Mouse (Mus musculus): ENCODE measurements around the gene Mbd5. TPM values are rescaled to one million over a fixed set of nuclear protein-coding genes. Genes with fewer than 3 reads are reported as not detected.
A peak's percentile ranks its signal among the peaks of the same experiment; 100 is the strongest.
"Not testable (repeated sequence)": the region's sequence is repeated elsewhere in the genome, so short reads cannot be mapped to it uniquely, and the experiment has no call there.

Gene Mbd5
- polyA plus RNA-seq, 1 experiment from 2014 or later = 37.0 TPM

GRCm38 (mm10) chr2:49190984-49191383 is 241.7 kb downstream of the Mbd5 start:
- no peak for ATAC-seq (ENCODE audit: low FRiP score)
- H3K9me3 ChIP-seq = no peaks in the 10 kb centered on the region
- no peak overlapping the region for H3K27ac ChIP-seq
- no peaks in the 10 kb centered on the region for H3K4me1 ChIP-seq
- H3K27me3 ChIP-seq = no peaks in the 10 kb centered on the region
- H3K4me2 ChIP-seq = no peak overlapping the region
- H3K9ac ChIP-seq = no peak overlapping the region
- H3K36me3 ChIP-seq (replicated peaks) = no peaks in the 10 kb centered on the region
- WGBS = 79% methylated on average over 2 of the region's 2 CpGs
- H3K4me3 ChIP-seq (replicated peaks) = no peak overlapping the region

- Histone ChIP-seq H3K9ac (no peak overlapping the region), H3K4me3 (replicated peaks) (no peak overlapping the region), H3K4me1 (no peaks in the 10 kb centered on the region), H3K4me2 (no peak overlapping the region), H3K9me3 (no peaks in the 10 kb centered on the region), H3K27me3 (no peaks in the 10 kb centered on the region), H3K36me3 (replicated peaks) (no peaks in the 10 kb centered on the region), H3K27ac (no peak overlapping the region)
- no peak for ATAC-seq (ENCODE audit: low FRiP score)
- WGBS = 94% methylated on average over 3 of the region's 3 CpGs
Measured at GRCm38 (mm10) chr2:49191695-49192094, 242.4 kb downstream of the Mbd5 start.

DNA sequence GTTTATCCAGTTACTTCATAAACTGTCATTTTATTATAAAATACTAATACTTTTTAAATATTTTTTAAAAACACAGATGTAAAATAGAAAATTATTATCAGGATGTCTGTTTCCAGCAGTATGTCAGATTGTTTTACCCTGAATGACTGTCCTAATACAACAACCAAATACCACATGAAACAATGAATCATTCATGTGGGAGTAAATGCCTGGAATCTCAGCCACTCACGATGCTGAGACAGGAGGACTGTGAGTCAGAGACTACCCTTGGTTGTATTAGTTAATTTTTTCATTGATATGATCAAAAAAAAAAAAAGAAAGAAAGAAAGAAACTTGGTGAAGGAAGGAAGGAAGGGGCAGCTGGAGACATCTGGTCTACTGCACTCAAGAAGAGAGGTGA is 254.8 kb downstream of the Mbd5 start:
- H3K4me1 ChIP-seq = no peaks in the 10 kb centered on the region
- WGBS = 73% methylated on average over 1 of the region's 1 CpGs
- no peaks in the 10 kb centered on the region for H3K9me3 ChIP-seq
- no peak overlapping the region for H3K4me3 ChIP-seq (replicated peaks)
- H3K9ac ChIP-seq = no peak overlapping the region
- no peaks in the 10 kb centered on the region for H3K27me3 ChIP-seq
- H3K36me3 ChIP-seq (replicated peaks) = no peaks in the 10 kb centered on the region
- H3K4me2 ChIP-seq = no peak overlapping the region
- ATAC-seq (ENCODE audit: low FRiP score) = no peak
- H3K27ac ChIP-seq = no peak overlapping the region

DNA sequence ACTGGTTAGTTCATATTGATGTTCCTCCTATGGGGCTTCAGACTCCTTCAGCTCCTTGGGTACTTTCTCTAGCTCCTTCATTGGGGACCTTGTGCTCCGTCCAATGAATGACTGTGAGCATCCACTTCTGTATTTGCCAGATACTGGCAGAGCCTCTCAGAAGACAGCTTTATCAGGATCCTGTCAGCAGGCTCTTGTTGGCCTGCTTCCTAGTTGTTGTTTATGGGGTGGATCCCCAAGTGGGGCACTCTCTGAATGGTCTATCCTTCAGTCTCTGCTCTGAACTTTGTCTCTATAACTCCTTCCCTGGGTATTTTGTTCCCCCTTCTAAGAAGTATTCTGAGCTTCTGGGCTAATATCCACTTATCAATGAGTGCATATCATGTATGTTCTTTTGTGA is 256.4 kb downstream of the Mbd5 start:
- not testable (repeated sequence) for H3K27ac ChIP-seq; H3K4me3 ChIP-seq (replicated peaks); ATAC-seq (ENCODE audit: low FRiP score); H3K9ac ChIP-seq; H3K4me1 ChIP-seq; H3K36me3 ChIP-seq (replicated peaks); H3K4me2 ChIP-seq; H3K9me3 ChIP-seq; H3K27me3 ChIP-seq
- WGBS = 96% methylated on average over 1 of the region's 1 CpGs

DNA sequence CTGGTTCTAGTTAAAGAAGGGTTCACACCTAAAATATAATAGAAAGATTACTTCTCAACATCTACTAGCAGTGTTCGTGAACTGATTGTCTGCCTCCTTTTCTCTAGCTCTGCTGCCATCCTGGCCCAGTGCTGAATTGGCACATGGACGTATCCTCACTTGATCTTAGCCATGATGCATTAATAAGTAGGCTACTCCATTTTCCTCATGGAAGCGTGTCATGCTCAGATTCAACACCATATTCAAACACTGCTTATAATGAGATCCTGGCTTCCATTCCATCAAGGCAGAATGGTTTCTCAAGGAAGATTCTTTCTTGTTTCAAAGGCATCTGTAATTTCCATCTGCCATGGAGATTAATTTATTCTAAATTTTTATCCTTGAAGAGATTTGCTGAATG is 260.0 kb downstream of the Mbd5 start:
- no peaks in the 10 kb centered on the region for H3K4me1 ChIP-seq
- ATAC-seq (ENCODE audit: low FRiP score) = no peak
- 87% methylated on average over 3 of the region's 3 CpGs for WGBS
- no peaks in the 10 kb centered on the region for H3K27me3 ChIP-seq
- no peaks in the 10 kb centered on the region for H3K36me3 ChIP-seq (replicated peaks)
- H3K4me2 ChIP-seq = no peak overlapping the region
- no peaks in the 10 kb centered on the region for H3K9me3 ChIP-seq
- H3K27ac ChIP-seq = no peak overlapping the region
- no peak overlapping the region for H3K4me3 ChIP-seq (replicated peaks)
- H3K9ac ChIP-seq = no peak overlapping the region

DNA sequence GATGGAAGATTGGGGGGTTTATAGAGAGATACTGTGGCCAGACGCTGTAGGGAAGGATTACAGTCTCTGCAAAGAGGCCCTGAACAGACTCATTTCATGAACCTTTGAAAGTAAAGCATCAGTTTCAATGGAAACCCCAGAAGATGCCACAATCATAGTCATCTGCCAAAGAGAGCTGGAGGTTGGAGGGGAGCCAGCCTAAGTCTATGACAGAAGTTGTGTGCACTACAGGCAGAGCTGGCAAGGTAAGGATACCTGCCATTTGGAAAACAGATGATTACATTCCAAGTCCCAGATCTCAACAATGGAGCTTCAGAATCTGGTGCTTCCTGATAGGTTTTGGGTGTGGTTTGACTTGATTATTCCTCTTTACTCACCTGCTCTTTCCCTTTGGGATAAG is 261.1 kb downstream of the Mbd5 start:
- H3K27me3 ChIP-seq = no peaks in the 10 kb centered on the region
- no peak overlapping the region for H3K4me3 ChIP-seq (replicated peaks)
- 93% methylated on average over 1 of the region's 1 CpGs for WGBS
- no peak for ATAC-seq (ENCODE audit: low FRiP score)
- no peaks in the 10 kb centered on the region for H3K36me3 ChIP-seq (replicated peaks)
- no peak overlapping the region for H3K27ac ChIP-seq
- no peak overlapping the region for H3K4me2 ChIP-seq
- H3K9ac ChIP-seq = no peak overlapping the region
- no peaks in the 10 kb centered on the region for H3K4me1 ChIP-seq
- no peaks in the 10 kb centered on the region for H3K9me3 ChIP-seq

GRCm38 (mm10) chr2:49229725-49230124 is 280.4 kb downstream of the Mbd5 start:
- Histone ChIP-seq H3K36me3 (replicated peaks) (no peaks in the 10 kb centered on the region), H3K27ac (no peak overlapping the region), H3K4me3 (replicated peaks) (no peak overlapping the region), H3K9ac (no peak overlapping the region), H3K9me3 (no peaks in the 10 kb centered on the region), H3K4me1 (no peaks in the 10 kb centered on the region), H3K4me2 (no peak overlapping the region), H3K27me3 (no peaks in the 10 kb centered on the region)
- no peak for ATAC-seq (ENCODE audit: low FRiP score)

DNA sequence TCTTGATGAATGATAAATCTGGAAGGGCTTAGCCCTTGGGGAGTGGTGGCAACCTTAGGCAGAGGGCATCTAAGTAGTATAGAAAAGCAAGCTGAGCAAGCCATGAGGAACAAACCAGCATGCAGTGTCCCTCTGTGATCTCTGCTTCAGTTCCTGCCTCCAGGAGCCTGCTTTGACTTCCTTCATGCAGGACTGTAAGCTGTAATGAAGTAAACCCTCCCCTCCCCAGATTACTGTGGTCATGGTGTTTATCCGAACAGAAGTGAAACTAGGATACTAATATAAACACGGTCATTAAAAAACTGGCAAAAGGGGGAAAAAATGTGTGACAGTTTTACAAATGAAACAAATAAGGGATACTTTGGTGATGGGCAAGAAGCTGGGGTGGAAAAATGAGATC is 284.8 kb downstream of the Mbd5 start:
- H3K9me3 ChIP-seq = no peaks in the 10 kb centered on the region
- no peak overlapping the region for H3K27ac ChIP-seq
- 86% methylated on average over 2 of the region's 2 CpGs for WGBS
- no peak overlapping the region for H3K4me3 ChIP-seq (replicated peaks)
- H3K4me1 ChIP-seq = no peaks in the 10 kb centered on the region
- no peak overlapping the region for H3K4me2 ChIP-seq
- H3K36me3 ChIP-seq (replicated peaks) = no peaks in the 10 kb centered on the region
- no peak for ATAC-seq (ENCODE audit: low FRiP score)
- H3K9ac ChIP-seq = no peak overlapping the region
- H3K27me3 ChIP-seq = no peaks in the 10 kb centered on the region

GRCm38 (mm10) chr2:49241715-49242114 is 292.4 kb downstream of the Mbd5 start:
- WGBS = 91% methylated on average over 4 of the region's 4 CpGs
- Histone ChIP-seq H3K9me3 (no peaks in the 10 kb centered on the region), H3K4me1 (no peaks in the 10 kb centered on the region), H3K27me3 (no peaks in the 10 kb centered on the region), H3K27ac (no peak overlapping the region), H3K4me3 (replicated peaks) (no peak overlapping the region), H3K36me3 (replicated peaks) (no peaks in the 10 kb centered on the region), H3K4me2 (no peak overlapping the region), H3K9ac (no peak overlapping the region)
- ATAC-seq (ENCODE audit: low FRiP score) = no peak

DNA sequence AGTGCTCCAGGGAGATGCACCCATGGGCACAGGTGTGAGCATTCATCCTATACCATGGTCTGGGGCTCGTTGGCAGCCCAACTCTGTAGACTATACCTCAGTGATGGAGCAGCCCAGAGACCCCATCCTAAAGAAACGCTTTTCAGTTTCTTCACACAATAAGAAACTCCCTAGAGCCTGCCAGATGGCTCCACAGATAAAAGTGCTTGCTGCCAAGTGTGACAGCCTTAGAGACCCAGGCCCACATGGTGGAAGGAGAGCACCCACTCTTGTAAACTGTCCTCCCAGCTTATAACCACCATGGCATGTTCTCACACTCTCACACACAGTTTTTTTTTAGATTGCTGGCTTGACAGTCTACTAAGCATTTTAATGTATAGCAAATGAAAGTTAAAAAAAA is 314.8 kb downstream of the Mbd5 start:
- ATAC-seq (ENCODE audit: low FRiP score) = no peak
- no peaks in the 10 kb centered on the region for H3K36me3 ChIP-seq (replicated peaks)
- 62% methylated on average over 2 of the region's 2 CpGs for WGBS

GRCm38 (mm10) chr2:49272295-49272967 is 323.1 kb downstream of the Mbd5 start:
- Histone ChIP-seq H3K4me2 (peak overlapping the region; percentile 29), H3K36me3 (replicated peaks) (0 out of 2 replicates have a peak, but pooled peaks cover under 1% of the 10 kb centered on the region), H3K27me3 (no peaks in the 10 kb centered on the region), H3K4me1 (peaks cover 11% of the 10 kb centered on the region), H3K27ac (peak overlapping the region; percentile 42; the same call in 1 of the 2 replicates), H3K9ac (no peak overlapping the region), H3K4me3 (replicated peaks) (no peak overlapping the region), H3K9me3 (no peaks in the 10 kb centered on the region)
- ATAC-seq (ENCODE audit: low FRiP score) = peak; percentile 93
- 26% methylated on average over 11 of the region's 11 CpGs for WGBS

More for the DNA sequence above, 314.8 kb downstream of the Mbd5 start:
- Histone ChIP-seq H3K4me3 (replicated peaks) (no peak overlapping the region), H3K27ac (no peak overlapping the region), H3K9me3 (no peaks in the 10 kb centered on the region), H3K4me2 (no peak overlapping the region), H3K9ac (no peak overlapping the region), H3K27me3 (no peaks in the 10 kb centered on the region), H3K4me1 (no peaks in the 10 kb centered on the region)

GRCm38 (mm10) chr2:49276017-49276722 is 326.9 kb downstream of the Mbd5 start:
- 86% methylated on average over 4 of the region's 4 CpGs for WGBS
- Histone ChIP-seq H3K9ac (no peak overlapping the region), H3K27me3 (no peaks in the 10 kb centered on the region), H3K4me3 (replicated peaks) (no peak overlapping the region), H3K9me3 (no peaks in the 10 kb centered on the region), H3K4me1 (peaks cover 11% of the 10 kb centered on the region), H3K36me3 (replicated peaks) (peaks cover 9% of the 10 kb centered on the region; the same call in 1 of the 2 replicates), H3K4me2 (no peak overlapping the region), H3K27ac (no peak overlapping the region)
- ATAC-seq (ENCODE audit: low FRiP score) = no peak

DNA sequence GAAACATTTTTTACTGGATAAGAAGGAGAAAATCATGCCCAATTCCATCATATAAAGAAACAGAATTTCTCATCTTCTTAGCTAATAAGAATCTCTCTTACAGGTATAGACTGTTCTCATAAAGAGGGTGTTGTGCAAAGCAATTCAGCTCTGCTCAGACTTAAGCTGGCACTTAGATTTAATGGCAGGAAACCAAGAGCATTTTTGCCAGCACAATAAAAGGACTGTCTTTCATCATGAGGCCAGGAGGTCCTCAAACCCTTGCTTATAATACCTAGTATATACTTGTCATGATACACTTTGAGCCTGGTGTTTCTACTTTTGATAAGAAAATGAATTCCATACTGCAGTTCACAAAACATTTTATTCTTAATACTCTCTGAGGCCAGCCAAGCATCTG is 331.2 kb downstream of the Mbd5 start:
- Histone ChIP-seq H3K27me3 (no peaks in the 10 kb centered on the region), H3K4me2 (no peak overlapping the region), H3K4me1 (no peaks in the 10 kb centered on the region), H3K27ac (no peak overlapping the region), H3K36me3 (replicated peaks) (peaks cover 9% of the 10 kb centered on the region; the same call in 1 of the 2 replicates), H3K4me3 (replicated peaks) (no peak overlapping the region), H3K9ac (no peak overlapping the region), H3K9me3 (no peaks in the 10 kb centered on the region)
- ATAC-seq (ENCODE audit: low FRiP score) = no peak
